Mouse (Mus musculus): ENCODE results near the gene Olfr373. TPM values are rescaled to one million over a fixed set of nuclear protein-coding genes. Genes with fewer than 3 reads are reported as not detected.

Gene Olfr373
- polyA plus RNA-seq, 1 experiment from 2014 or later: 0.06 TPM

Other genes starting within 250 kb of the Olfr373 start
- gene Zfp709, start 201.2 kb upstream of the Olfr373 start, polyA plus RNA-seq (2016; fragmentation: Nextera tagmentation; extraction: Ambion mirVana): 5.1 and 5.2 TPM in 2 replicates
- 2.5 and 3.6 TPM in 2 replicates for gene Zfp882, start 174.6 kb upstream of the Olfr373 start, polyA plus RNA-seq (2016; fragmentation: Nextera tagmentation; extraction: Ambion mirVana)
- gene Zfp617, start 174.5 kb upstream of the Olfr373 start, polyA plus RNA-seq (2016; fragmentation: Nextera tagmentation; extraction: Ambion mirVana): 29.4 and 31.3 TPM in 2 replicates
- gene Zfp961, start 132.1 kb upstream of the Olfr373 start, polyA plus RNA-seq (2016; fragmentation: Nextera tagmentation; extraction: Ambion mirVana): 16.2 and 19.5 TPM in 2 replicates
- gene Cyp4f18, start 73.6 kb upstream of the Olfr373 start, polyA plus RNA-seq (2016; fragmentation: Nextera tagmentation; extraction: Ambion mirVana): not detected in 2 replicates
- gene Olfr372, start 42.0 kb upstream of the Olfr373 start, polyA plus RNA-seq (2016; fragmentation: Nextera tagmentation; extraction: Ambion mirVana): not detected in 2 replicates
- gene Olfr374, start 23.9 kb downstream of the Olfr373 start, polyA plus RNA-seq (2016; fragmentation: Nextera tagmentation; extraction: Ambion mirVana): not detected in 2 replicates
- gene Tpm4, start 51.8 kb downstream of the Olfr373 start, polyA plus RNA-seq (2016; fragmentation: Nextera tagmentation; extraction: Ambion mirVana): 447 and 556 TPM in 2 replicates
- gene Rab8a, start 78.0 kb downstream of the Olfr373 start, polyA plus RNA-seq (2016; fragmentation: Nextera tagmentation; extraction: Ambion mirVana): 89.0 and 104 TPM in 2 replicates
- gene Hsh2d, start 106.5 kb downstream of the Olfr373 start, polyA plus RNA-seq (2016; fragmentation: Nextera tagmentation; extraction: Ambion mirVana): 0.13 TPM in 1 of 2 replicates, not detected in the other
- gene Cib3, start 129.7 kb downstream of the Olfr373 start, polyA plus RNA-seq (2016; fragmentation: Nextera tagmentation; extraction: Ambion mirVana): not detected in 2 replicates
- not detected in 2 replicates for gene Gm11034, start 130.5 kb downstream of the Olfr373 start, polyA plus RNA-seq (2016; fragmentation: Nextera tagmentation; extraction: Ambion mirVana)
- gene Fam32a, start 136.6 kb downstream of the Olfr373 start, polyA plus RNA-seq (2016; fragmentation: Nextera tagmentation; extraction: Ambion mirVana): 43.4 and 55.4 TPM in 2 replicates
- gene Ap1m1, start 156.8 kb downstream of the Olfr373 start, polyA plus RNA-seq (2016; fragmentation: Nextera tagmentation; extraction: Ambion mirVana): 129 and 131 TPM in 2 replicates
- gene Gm10282, start 222.1 kb downstream of the Olfr373 start, polyA plus RNA-seq (2016; fragmentation: Nextera tagmentation; extraction: Ambion mirVana): 19.8 and 23.4 TPM in 2 replicates
- 12.8 and 14.1 TPM in 2 replicates for gene Klf2, start 235.9 kb downstream of the Olfr373 start, polyA plus RNA-seq (2016; fragmentation: Nextera tagmentation; extraction: Ambion mirVana)